Mouse (Mus musculus): ENCODE results near the gene Blm.

DNA sequence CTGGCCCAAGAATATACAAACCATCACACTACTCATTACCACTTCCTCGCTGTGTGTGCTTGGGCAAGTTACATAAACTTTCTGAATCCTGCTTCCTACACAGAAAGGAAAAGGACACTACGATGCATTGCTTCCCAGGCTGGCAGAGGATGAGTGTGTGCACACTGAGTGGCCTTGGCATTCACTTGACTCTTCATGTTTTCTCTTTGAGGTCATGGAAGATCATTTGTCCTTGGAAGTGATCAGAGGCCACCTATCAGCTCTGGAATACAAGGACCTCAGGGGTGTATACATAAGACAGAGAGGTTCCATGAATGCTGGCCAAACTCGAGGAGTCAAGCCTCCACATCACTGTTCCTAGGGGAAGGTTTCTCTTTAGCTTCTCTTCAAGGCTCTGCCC, 81.8 kb downstream of the Blm start:
- TF ChIP-seq CTCF (IDR thresholded peaks at IDR 0.05; ENCODE audit: low read depth), result no peak
- no peak for TF ChIP-seq EP300 (IDR thresholded peaks at IDR 0.05; ENCODE audit: low read depth)

All from heart, postnatal 0 days (tissue).